In the genomic region with DNA sequence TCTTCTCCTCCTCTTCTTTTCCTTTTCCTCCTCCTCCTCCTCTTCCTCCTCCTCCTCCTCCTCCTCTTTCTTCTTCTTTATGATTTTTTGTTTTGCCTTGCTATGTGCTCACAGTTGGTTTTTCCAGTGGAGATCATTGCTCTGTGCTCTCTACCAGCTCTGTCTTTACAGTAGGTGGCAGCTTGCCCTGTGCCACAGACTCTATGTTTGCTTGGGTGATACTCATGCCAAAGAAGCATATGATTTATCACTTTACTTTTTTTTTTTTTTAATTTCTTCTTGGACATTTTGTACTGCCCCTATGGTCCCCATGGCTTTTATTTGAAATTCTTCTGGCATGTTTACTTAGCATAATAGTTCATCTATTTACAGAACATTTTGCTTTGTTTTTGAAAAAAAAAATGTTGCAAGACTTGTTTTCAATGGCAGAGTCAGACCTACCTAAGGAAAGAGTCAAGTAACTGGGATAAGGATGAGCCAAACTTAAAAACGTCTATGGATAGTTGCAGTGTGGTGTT, we compare ENCODE assay signal across 22 mouse cellular contexts.
"Had no signal": no experiment of that assay in that cellular context is flagged by ENCODE, and none has a peak within 500 bp of the region (broad histone marks: within the 10 kb centered on the region; RNA-seq: fewer than 3 reads in every experiment).

No protein-coding gene starts in this region.

- H3K4me1 ChIP-seq: heart, embryonic 13.5 days; heart, embryonic 15.5 days; hindbrain, embryonic 13.5 days; hindbrain, embryonic 15.5 days; kidney, embryonic 15.5 days; limb, embryonic 10.5 days; limb, embryonic 12.5 days had no signal

- H3K36me3 ChIP-seq: heart, embryonic 15.5 days; hindbrain, embryonic 13.5 days; hindbrain, embryonic 15.5 days; kidney, embryonic 15.5 days; limb, embryonic 10.5 days; limb, embryonic 12.5 days had no signal

- H3K9ac ChIP-seq: heart, embryonic 13.5 days; heart, embryonic 15.5 days; hindbrain, embryonic 13.5 days; hindbrain, embryonic 15.5 days; kidney, embryonic 15.5 days; limb, embryonic 12.5 days had no signal

- H3K27me3 ChIP-seq: heart, embryonic 13.5 days; heart, embryonic 15.5 days; hindbrain, embryonic 13.5 days; hindbrain, embryonic 15.5 days; kidney, embryonic 15.5 days; limb, embryonic 12.5 days had no signal

- H3K4me3 ChIP-seq: heart, embryonic 13.5 days; heart, embryonic 15.5 days; hindbrain, embryonic 13.5 days; hindbrain, embryonic 15.5 days; kidney, embryonic 15.5 days; left cerebral cortex, adult 2 months; limb, embryonic 10.5 days; limb, embryonic 12.5 days had no signal

- ATAC-seq: hindbrain, postnatal 0 days; intestine, embryonic 16.5 days had no signal

- DNase-seq: gastrocnemius, postnatal 14 days; gastrocnemius, postnatal 36 days; heart, adult 18-20 months; heart, postnatal 14 days; heart, postnatal 36 days; kidney, adult 11 months; kidney, adult 2 months; kidney, adult 9 months; kidney, postnatal 14 days; kidney, postnatal 36 days had no signal

- H3K4me2 ChIP-seq: heart, embryonic 11.5 days; heart, embryonic 13.5 days; heart, embryonic 15.5 days; hindbrain, embryonic 13.5 days; hindbrain, embryonic 15.5 days; kidney, embryonic 15.5 days; limb, embryonic 12.5 days had no signal

- H3K27ac ChIP-seq: heart, embryonic 13.5 days; heart, embryonic 15.5 days; hindbrain, embryonic 13.5 days; hindbrain, embryonic 15.5 days; hindbrain, postnatal 0 days; kidney, embryonic 15.5 days; kidney, postnatal 0 days; left cerebral cortex, adult 2 months; limb, embryonic 10.5 days; limb, embryonic 12.5 days had no signal

- H3K9me3 ChIP-seq: heart, embryonic 13.5 days; heart, embryonic 15.5 days; hindbrain, embryonic 13.5 days; hindbrain, embryonic 15.5 days; kidney, embryonic 15.5 days; limb, embryonic 10.5 days; limb, embryonic 12.5 days had no signal
